Mouse (Mus musculus) spleen, adult 2 months (tissue): ENCODE data around the gene Spz1. TPM values are rescaled to one million over a fixed set of nuclear protein-coding genes. Genes with fewer than 3 reads are reported as not detected.
A peak's percentile ranks its signal among the peaks of the same experiment; 100 is the strongest.

Source experiments
- DNase-seq, 2 experiments: peaks; one replicate each; pipeline versions ENCODE4 v3.0.0 to v3.0.0-alpha.2; 2012 to 2021; ENCODE audit warnings: low spot score in 2 of 2, low read depth in 1 of 2
- H3K27ac ChIP-seq: fragments of 200-500 bp; 2 replicates; pipeline ENCODE4 v1.5.1; 2012; ENCODE audit warnings: low read length, inconsistent platforms; ENCODE audit not compliant: insufficient read depth
- H3K27me3 ChIP-seq: fragments of 200-500 bp; 2 replicates; pipeline ENCODE4 v1.6.1; 2012; ENCODE audit warnings: mild to moderate bottlenecking, moderate library complexity, low read length, inconsistent platforms; ENCODE audit not compliant: control insufficient read depth, insufficient read depth
- H3K36me3 ChIP-seq: fragments of 200-500 bp; 2 replicates; pipeline ENCODE4 v1.6.1; 2012; ENCODE audit warnings: mild to moderate bottlenecking, low read length, inconsistent platforms; ENCODE audit not compliant: control insufficient read depth, insufficient read depth
- H3K4me1 ChIP-seq: fragments of 200-500 bp; 2 replicates; pipeline ENCODE4 v1.6.1; 2011; ENCODE audit warnings: inconsistent platforms; ENCODE audit not compliant: control insufficient read depth, insufficient read depth, insufficient read length
- H3K4me3 ChIP-seq: fragments of 200-500 bp; 2 replicates; pipeline ENCODE4 v1.5.1; 2011; ENCODE audit warnings: mild to moderate bottlenecking, inconsistent platforms; ENCODE audit not compliant: insufficient read depth, insufficient read length; ENCODE audit errors: extremely low read depth
- CTCF ChIP-seq: fragments of 200-500 bp; IDR thresholded peaks from 2 replicates; pipeline ENCODE4 v1.5.1; 2011; ENCODE audit warnings: mild to moderate bottlenecking, inconsistent platforms; ENCODE audit not compliant: insufficient read depth, insufficient read length, insufficient replicate concordance; ENCODE audit errors: extremely low read depth
- POLR2A ChIP-seq: fragments of 200-500 bp; IDR thresholded peaks from 2 replicates; pipeline ENCODE4 v1.6.1; 2011; ENCODE audit warnings: low read depth, low read length, inconsistent platforms
- WGBS: fragments of 180-500 bp; shearing (Covaris S2); methylation state at CpG from one replicate; pipeline ENCODE4 v1.1.7; 2018; 5-methylcytosine and 5-hydroxymethylcytosine counted together
- polyA plus RNA-seq: library from polyadenylated mRNA; depleted of rRNA; stranded (reverse); fragments of >200 nt; gene quantifications from 2 replicates; pipeline ENCODE4 v1.2.3, GENCODE M21; 2012; rRNA removed

Spz1 gene
- polyA plus RNA-seq: not detected in 2 replicates

DNA sequence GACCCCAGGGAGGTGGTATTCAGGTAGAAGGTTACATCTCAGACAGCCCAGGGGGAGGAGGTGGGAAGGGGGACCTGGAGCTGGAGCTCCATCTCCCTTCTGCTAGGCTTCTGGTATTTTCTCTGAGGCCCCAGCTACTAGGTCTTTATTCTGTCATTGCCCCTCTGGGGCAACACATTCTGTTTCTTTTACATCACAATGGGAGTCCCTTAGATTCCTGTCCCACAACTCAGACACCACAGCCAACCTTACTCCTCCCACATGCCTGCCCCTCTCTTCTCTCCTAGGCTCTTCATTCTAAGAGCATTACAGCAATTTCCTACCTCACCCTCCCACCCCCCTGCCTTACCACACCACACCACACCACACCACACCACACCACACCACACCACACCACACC is at the start of gene Spz1:
Spz1 (minus strand) TSS at position 101 of the 400 bp plus-strand sequence.
- Histone ChIP-seq H3K4me1 (no peaks in the 10 kb centered on the region), H3K36me3 (no peaks in the 10 kb centered on the region), H3K27me3 (no peaks in the 10 kb centered on the region), H3K4me3 (no peak within 1 kb of the TSS), H3K27ac (no peak within 1 kb of the TSS)
- TF ChIP-seq CTCF (no peak), POLR2A (no peak)
- no peak for DNase-seq

DNA sequence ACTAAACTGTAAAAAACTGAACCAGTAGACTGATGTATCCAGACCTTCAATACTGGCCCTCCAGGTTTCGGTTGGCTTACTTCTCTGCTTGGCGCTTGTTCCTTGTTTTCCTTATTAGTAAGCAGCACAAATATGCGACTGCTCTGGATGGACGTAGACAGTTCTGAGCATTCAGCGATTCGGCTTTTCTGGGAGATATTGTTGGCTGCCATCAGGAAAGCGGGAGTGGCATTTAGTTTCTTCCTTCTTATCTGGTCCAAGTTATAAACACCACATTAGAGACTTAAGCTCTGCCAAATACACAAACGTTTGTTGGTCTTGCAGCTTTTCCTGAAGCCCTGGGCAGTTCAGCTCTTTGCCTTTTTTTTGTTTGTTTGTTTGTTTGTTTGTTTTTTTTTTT is 40.5 kb upstream of the Spz1 start:
- Histone ChIP-seq H3K36me3 (no peaks in the 10 kb centered on the region), H3K4me3 (no peak overlapping the region), H3K27ac (no peak overlapping the region), H3K4me1 (peaks cover 4% of the 10 kb centered on the region), H3K27me3 (no peaks in the 10 kb centered on the region)
- 92% methylated on average over 8 of the region's 8 CpGs for WGBS
- TF ChIP-seq POLR2A (no peak), CTCF (no peak)
- no peak for DNase-seq

DNA sequence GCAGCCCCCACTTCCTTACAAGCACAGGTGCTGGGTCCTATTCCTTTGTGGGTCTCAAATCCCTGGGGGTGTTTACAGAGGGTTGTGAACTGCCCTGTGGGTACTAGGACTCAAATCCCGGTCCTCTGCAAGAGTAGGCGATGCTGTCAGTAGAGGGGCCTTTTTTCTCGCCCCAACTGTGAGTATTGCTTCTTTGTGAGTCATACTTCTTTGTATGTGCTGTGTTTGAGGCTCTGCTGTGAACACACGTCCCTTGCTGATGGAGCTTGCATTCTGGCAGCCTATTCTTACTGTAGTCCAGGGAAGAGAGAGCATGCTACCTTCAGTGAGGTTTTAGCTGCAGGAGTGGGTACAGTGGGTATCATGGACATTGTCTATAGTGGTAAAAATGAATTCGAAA is 39.2 kb upstream of the Spz1 start:
- Histone ChIP-seq H3K4me1 (peaks cover 4% of the 10 kb centered on the region), H3K4me3 (no peak overlapping the region), H3K27me3 (no peaks in the 10 kb centered on the region), H3K27ac (no peak overlapping the region), H3K36me3 (no peaks in the 10 kb centered on the region)
- WGBS: 70% methylated on average over 5 of the region's 5 CpGs
- no peak for DNase-seq
- no peak for TF ChIP-seq POLR2A
- no peak for TF ChIP-seq CTCF

DNA sequence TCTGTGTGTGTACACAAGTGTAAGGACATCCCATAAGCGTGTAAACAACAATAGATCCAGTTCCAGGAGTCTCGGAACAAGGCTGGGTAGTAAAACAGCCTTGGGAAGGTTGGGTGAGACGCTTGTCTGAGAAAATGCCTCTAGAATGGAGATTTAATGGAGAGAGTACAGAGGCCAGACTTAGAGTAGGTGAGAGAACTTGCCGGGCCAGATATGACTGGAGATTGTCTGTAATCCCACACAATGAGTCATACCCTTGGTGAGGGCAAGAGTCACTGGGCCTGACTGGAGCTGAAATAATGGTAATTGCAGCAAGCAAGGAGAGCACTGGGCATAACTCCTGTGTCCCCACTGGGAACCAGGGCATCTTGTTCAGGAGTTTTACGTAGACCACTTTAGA is 37.1 kb upstream of the Spz1 start:
- no peak for DNase-seq
- Histone ChIP-seq H3K4me1 (peaks cover 4% of the 10 kb centered on the region), H3K27ac (no peak overlapping the region), H3K27me3 (no peaks in the 10 kb centered on the region), H3K4me3 (no peak overlapping the region), H3K36me3 (no peaks in the 10 kb centered on the region)
- 92% methylated on average over 5 of the region's 5 CpGs for WGBS
- TF ChIP-seq CTCF: no peak
- TF ChIP-seq POLR2A: no peak

GRCm38 (mm10) chr13:92611917-92612316 is 35.9 kb upstream of the Spz1 start:
- WGBS: 24% methylated on average over 7 of the region's 7 CpGs
- no peak overlapping the region for H3K27ac ChIP-seq

GRCm38 (mm10) chr13:92611254-92611784 is 35.3 kb upstream of the Spz1 start:
- DNase-seq: no peak
- no peak for TF ChIP-seq POLR2A
- peak overlapping the region; percentile 76 for H3K4me3 ChIP-seq
- H3K27ac ChIP-seq: peak overlapping the region; percentile 74
- no peaks in the 10 kb centered on the region for H3K27me3 ChIP-seq
- peaks cover 4% of the 10 kb centered on the region for H3K4me1 ChIP-seq
- no peaks in the 10 kb centered on the region for H3K36me3 ChIP-seq
- WGBS: under 1% methylated on average over 43 of the region's 43 CpGs

More at GRCm38 (mm10) chr13:92611917-92612316, 35.9 kb upstream of the Spz1 start:
- DNase-seq: no peak
- TF ChIP-seq CTCF: no peak
- TF ChIP-seq POLR2A: no peak
- Histone ChIP-seq H3K36me3 (no peaks in the 10 kb centered on the region), H3K4me1 (peaks cover 4% of the 10 kb centered on the region), H3K27me3 (no peaks in the 10 kb centered on the region), H3K4me3 (peak overlapping the region; percentile 28)

DNA sequence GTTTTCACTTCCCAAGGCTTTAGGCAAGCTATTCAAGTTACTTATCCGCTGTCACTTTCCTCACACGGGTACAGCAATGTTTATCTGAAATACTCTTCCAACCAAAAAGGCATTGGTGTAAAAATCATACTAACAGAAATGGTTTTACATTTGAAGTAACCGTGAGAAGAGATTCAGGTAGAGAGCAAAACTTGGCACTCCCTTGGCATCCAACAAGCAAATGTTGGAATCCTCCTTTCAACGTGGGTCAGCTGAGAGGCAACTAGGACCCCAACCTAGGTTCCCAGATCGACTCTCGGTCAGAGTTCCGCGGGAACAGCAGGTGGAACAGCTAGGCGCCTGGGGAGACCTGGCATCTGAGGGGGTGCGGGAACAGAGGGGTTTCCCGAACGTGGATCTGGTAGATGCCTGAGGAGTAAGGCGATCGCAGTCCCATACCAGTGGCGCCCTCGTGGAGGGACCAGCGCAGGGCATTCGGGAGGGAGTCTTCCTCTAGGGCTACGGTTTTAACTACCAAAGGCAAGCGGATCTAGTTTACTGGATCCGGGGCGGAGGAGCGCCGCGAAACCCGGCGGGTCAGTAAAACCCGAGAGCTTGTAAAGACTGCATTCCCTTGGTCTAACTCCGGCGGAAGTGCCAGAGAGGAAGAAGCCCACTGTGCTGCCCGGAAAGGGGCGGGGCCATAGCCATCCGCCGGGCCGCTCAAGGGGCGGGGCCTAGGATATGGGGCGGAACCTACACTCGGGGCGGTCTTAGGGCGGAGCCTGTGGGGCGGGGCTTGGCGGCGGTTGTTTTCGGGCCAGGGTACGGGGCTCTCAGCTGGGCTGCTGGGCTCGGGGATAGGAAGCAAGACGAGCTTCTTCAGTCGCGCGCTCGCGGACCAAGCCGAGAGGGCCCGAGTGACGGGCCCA is 34.6 kb upstream of the Spz1 start, which contains the start of gene Serinc5:
Serinc5 (plus strand) TSS at position 781 of the 911 bp plus-strand sequence.
- Histone ChIP-seq H3K27ac (peak within 1 kb of the TSS; percentile 92), H3K4me3 (peak within 1 kb of the TSS; percentile 76), H3K4me1 (peaks cover 4% of the 10 kb centered on the region), H3K27me3 (no peaks in the 10 kb centered on the region), H3K36me3 (no peaks in the 10 kb centered on the region)
- DNase-seq: peak; percentile 77 to 98
- 2% methylated on average over 55 of the region's 55 CpGs for WGBS
- TF ChIP-seq CTCF (no peak), POLR2A (peak; percentile 72)
